9 mouse cellular contexts compared by ENCODE assay signal in genomic region chr12:75572271-75572670, GRCm38 (mm10). TPM values are rescaled to one million over a fixed set of nuclear protein-coding genes. Genes with fewer than 3 reads are reported as not detected.
DNase-seq lines count a peak whose midpoint lies in the region; TF ChIP-seq lines count a peak whose summit lies in the region.
"Had no signal": no experiment of that assay in that cellular context is flagged by ENCODE, and none has a peak within 500 bp of the region (broad histone marks: within the 10 kb centered on the region; RNA-seq: fewer than 3 reads in every experiment).

No protein-coding gene starts in this region.

- no peak overlapping the region for H3K4me3 ChIP-seq in small intestine, adult 2 months (ENCODE audit: low read depth, low read length)

- peaks cover 5% of the 10 kb centered on the region; the same call in 1 of the 2 replicates for H3K4me1 ChIP-seq in small intestine, adult 2 months (ENCODE audit: control insufficient read depth, insufficient read depth, insufficient read length, low read length)

- no peaks in the 10 kb centered on the region for H3K27me3 ChIP-seq in small intestine, adult 2 months (ENCODE audit: control insufficient read depth, insufficient read depth, low read length)

- peak; percentile 45; the same call in 1 of the 2 replicates for TF ChIP-seq CTCF in small intestine, adult 2 months (IDR thresholded peaks at IDR 0.05; ENCODE audit: extremely low read depth, insufficient read length, insufficient replicate concordance, low read depth, low read length)

- no peak overlapping the region for H3K27ac ChIP-seq in small intestine, adult 2 months (ENCODE audit: insufficient read depth, low read depth, low read length)
- H3K27ac ChIP-seq: macrophage had no signal

- peak; percentile 43 to 56 for DNase-seq in cerebellum, postnatal 36 days
- no peak for DNase-seq in cerebellum, adult 9-11 months
- peak; percentile 29 for DNase-seq in ovary, postnatal 36 days (ENCODE audit: low spot score)
- no peak for DNase-seq in ovary, postnatal 14 days (ENCODE audit: low spot score)
- DNase-seq in embryo, embryonic 11 days = peak; percentile 24
- peak; percentile 35 to 46 for DNase-seq in layer of hippocampus, postnatal 10 days (ENCODE audit: low spot score in 2 of 2)
- no peak for DNase-seq in frontal cortex, postnatal 36 days (ENCODE audit: low spot score in 2 of 2)

- WGBS in small intestine, adult 2 months = 67% methylated on average over 4 of the region's 4 CpGs

- TF ChIP-seq POLR2A in small intestine, adult 2 months (IDR thresholded peaks at IDR 0.05; ENCODE audit: low read depth, low read length) = no peak

- no peaks in the 10 kb centered on the region for H3K36me3 ChIP-seq in small intestine, adult 2 months (ENCODE audit: control insufficient read depth, insufficient read depth, low read length)

RNA-seq across cellular contexts. Expression of gene Ppp2r5e, which starts 23.8 kb away (rescaled TPM):
- 10 to 100 TPM; 77.4 to 83.5 TPM for total RNA-seq in layer of hippocampus, postnatal 10 days (2021)
- polyA plus RNA-seq in small intestine, adult 2 months (2012; rRNA removed) = 9.9 and 14.2 TPM in 2 replicates

Comparison
In these comparisons a context has a peak if more than half of its experiments do, and no peak if none do; other contexts are left out.
1. DNase-seq: peak in cerebellum, postnatal 36 days (2 of 2), ovary, postnatal 36 days (single experiment), embryo, embryonic 11 days (single experiment) and layer of hippocampus, postnatal 10 days (2 of 2); none in cerebellum, adult 9-11 months (single experiment), ovary, postnatal 14 days (single experiment) and frontal cortex, postnatal 36 days (0 of 2).